Mouse (Mus musculus) cerebellum, postnatal 14 days (tissue): ENCODE results near the gene Pbx4.
A peak's percentile ranks its signal among the peaks of the same experiment; 100 is the strongest.

Experiments
- DNase-seq, 2 experiments: peaks; one replicate each; pipeline ENCODE4 v3.0.0; 2021; ENCODE audit warnings: mixed read lengths in 2 of 2

Gene Pbx4

DNA sequence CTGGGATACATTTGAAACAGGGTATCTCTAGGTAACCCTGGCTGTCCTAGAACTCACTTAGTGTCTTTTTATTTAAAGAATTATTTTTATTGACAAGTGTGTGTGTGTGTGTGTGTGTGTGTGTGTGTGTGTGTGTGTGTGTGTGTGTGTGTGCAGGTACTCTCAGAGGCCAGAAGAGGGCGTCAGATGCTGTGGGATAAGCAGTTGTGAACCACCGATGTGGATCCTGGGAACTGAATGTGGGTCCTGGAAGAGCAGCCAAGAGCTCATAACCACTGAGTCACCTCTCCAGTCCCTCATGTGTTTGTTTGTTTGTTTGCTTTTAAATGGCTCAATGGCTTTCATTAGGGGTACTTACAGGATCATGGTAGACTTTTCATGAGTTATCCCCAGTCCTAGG lies 17.4 kb upstream of the Pbx4 start:
- DNase-seq, result no peak

DNA sequence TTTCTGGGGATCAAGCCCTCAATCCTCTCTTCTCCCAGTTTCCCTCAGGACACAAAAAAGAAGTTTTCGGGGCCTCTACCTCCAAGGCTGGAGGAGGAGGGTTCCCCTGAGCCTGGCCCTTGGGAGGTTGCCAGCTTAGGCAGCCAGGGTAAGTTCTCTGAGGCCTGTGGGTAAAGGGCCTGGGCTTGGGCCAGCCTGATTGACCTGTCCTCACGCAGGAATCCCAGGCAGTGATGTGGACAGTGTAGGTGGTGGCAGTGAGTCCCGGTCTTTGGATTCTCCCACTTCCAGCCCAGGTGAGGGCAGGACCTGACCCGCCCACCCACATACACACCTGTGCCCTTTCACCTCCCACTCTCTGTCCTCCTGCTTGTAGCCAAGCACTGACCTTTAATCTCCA lies 16.9 kb upstream of the Pbx4 start:
- DNase-seq, result no peak

DNA sequence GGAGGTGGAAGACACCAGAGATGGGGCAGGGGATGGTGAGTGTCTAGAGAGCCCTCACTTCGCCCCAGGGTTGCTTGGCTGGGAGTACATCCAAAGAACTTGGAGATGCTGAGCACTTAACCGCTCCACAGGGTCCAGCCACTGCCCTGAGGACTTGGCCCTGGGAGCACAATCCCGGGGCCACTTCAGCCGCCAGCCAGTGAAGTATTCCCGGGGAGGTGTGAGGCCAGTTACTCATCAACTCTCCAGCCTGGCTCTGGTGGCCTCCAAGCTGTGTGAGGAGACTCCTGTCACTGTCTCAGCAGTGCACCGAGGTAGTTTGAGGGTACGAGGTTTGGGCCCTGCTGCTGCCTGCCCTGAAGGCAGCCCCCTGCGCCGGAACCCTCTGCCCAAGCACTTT lies 11.8 kb upstream of the Pbx4 start:
- DNase-seq, result no peak

DNA sequence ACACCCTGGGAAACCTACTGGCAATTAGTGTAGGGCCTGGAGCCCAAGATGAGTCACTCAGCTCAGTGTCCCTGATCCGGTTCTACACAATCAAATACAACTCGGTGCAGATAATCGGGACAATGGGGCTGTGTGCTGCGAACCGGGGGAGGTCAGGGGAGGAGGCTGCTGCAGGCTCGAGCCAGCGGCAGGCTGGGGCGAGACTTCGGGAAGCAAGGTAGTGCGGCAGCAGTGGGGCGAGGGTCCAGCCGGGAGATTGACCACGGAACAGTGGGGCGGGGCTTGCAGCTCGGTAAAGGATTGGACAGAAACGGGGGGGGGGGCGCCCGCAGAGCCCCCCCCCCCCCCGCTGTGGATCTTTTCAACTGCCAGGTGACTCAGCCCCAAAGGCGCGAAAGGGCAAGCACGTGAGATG lies 10.3 kb upstream of the Pbx4 start:
- peak; percentile 52 to 62 for DNase-seq

DNA sequence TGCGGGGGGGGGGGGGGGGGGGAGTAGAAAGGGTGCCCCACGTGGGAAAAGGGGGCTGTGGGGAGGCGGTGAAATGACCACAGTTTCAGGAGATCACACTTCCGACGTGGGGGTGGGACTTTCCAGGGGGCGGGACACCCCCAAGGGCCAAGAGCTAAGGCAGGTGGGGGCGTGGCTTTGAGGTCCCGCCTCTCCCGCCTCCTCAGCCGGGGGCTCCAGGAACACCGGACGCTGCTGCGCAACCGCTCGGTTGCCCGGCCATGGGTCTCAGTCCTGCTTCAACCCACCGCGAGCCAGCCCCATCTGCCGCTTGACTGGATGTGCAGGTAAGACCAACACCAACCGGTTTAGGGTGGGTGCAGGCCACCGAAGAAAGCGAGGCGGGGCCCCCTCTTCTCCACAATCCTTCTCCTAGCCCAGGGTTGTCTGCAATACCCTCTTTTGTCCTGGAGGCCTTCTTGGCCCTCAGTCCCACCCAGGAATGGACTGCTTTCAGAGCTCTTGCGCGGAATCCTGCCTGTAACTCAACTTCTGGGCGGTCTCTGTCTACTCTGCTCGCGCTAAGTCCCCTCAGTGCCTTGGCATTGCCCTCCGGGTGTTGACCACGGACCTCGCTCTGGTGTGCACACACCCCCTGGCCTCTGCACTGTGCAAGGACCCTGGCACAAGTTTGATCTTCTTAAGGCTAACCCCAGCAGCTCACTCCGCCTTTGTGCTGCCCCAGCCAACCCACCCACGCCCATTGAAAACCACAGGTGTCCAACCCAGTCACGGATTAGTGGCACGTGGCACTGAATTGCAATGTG lies 9.7 kb upstream of the Pbx4 start, which contains the start of gene Lpar2:
TSS of gene Lpar2 (plus strand) at position 44 of the 806 bp plus-strand sequence.
- DNase-seq, result peak; percentile 40 to 54

DNA sequence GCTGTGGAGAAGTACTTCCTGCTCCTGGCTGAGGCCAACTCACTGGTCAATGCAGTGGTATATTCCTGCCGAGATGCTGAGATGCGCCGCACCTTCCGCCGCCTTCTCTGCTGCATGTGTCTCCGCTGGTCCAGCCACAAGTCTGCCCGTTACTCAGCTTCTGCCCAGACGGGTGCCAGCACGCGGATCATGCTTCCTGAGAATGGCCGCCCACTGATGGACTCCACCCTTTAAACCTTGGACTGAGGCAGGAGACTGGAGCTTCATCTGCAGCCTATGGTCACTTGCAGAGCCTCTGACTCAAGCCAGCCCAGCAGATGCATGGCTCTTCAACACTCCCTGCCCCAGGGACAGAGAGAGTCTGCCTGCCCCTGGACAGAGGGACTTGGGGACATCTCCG lies 5.9 kb upstream of the Pbx4 start:
- no peak for DNase-seq

DNA sequence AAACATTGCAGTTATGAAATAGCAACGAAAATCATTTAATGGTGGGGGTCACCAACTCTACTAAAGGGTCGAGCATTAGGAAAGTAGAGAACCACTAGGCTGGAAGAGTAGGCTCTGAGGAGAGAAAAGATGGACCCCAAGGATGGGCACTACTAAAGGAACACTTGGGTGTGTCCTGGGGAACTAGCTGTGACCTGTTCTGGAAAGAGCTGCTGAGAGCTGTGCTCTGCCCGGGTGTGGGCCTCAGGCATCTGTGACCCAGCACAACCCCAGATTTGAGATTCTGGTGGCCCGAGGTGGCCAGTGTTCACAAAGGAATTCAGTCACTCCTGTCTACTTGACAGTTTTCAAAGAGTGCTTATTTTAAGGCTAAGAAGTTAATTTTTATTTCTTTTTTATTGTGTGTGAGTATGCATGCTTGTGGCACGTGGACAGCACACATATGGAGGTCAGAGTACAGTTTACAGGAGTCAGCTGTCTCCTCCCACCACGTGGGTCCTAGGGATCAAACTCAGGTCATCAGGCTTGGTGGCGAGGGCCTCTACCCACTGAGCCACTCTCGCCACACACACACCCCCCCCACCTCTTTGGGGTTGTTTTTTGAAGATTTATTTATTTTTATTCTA lies 4.9 kb downstream of the Pbx4 start:
- no peak for DNase-seq

DNA sequence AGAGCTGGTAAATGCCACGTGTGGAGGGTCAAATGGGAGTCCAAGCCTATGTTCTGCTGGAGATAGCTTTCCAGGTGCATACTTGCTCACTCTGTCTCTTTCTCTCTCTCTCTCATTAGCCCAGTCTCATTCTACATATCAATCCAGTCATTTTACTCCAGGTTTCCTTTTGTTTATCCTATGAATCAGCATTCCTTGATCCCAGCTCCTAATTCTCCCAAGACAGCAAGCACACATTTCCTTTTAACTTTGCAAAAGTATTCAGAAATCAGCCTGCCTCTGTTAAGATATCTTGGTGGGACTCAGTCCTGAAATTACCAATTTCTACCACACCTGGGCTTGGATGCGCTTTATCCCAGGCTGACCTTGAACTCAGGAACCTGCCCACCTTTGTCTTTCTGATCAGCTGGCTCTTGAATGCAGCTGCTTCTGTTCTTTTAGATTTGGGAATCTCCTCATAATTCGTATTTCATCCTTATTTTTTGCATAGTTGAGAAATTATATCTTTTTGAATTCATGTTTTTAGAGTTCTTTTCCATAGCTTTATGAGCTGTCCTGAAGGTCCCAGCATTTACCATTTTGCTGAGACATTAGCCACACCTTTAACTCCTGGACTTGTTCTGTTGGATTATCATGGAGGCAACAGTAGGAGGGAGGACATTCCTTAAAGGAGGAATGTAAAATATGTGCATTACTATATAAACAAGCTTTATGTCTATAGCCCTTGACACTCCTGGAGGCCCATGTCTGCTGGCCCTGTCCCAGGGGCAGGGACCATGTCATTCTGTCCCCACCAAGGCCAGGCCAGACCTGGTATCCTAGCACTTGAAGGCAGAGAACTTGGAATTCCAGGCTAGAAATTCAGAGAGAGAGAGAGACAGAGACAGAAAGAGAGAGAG lies 15.1 kb downstream of the Pbx4 start:
- DNase-seq, result no peak

DNA sequence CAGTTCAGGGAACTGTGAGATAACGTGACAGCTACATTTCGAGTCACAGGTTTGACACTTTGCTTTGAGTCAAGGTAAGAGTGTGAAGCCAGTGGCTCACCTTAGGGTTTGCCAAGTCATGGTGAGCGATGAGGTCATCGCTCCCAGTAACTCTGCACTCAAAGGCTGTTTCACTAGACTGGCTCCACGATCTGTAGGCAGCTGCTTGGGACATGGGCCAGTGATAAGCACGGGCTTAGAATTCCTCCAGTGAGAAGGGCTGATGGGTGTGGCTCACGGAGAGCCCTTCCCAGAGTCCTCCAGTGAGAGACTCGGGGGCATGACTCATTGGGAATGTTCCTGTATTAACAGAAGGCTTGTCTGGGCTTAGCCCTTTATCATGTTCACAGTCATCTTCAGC lies 16.7 kb downstream of the Pbx4 start:
- no peak for DNase-seq

DNA sequence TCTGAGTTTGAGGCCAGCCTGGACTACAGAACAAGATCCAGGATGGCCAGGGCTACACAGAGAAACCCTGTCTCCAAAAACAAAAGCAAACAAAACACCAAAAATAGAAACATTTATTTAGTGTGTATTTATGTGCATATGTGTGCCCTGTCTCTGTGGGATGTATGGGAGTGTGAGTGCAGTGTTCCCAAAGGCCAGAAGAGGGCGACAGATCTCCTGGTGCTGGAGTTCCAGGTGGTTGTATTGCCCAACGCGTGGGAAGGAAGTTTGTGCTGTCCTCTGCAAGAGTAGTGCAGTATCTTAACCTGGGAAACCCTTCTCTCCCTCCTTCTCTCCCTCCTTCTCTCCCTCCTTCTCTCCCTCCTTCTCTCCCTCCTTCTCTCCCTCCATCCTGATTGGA lies 17.6 kb downstream of the Pbx4 start:
- DNase-seq, result no peak

DNA sequence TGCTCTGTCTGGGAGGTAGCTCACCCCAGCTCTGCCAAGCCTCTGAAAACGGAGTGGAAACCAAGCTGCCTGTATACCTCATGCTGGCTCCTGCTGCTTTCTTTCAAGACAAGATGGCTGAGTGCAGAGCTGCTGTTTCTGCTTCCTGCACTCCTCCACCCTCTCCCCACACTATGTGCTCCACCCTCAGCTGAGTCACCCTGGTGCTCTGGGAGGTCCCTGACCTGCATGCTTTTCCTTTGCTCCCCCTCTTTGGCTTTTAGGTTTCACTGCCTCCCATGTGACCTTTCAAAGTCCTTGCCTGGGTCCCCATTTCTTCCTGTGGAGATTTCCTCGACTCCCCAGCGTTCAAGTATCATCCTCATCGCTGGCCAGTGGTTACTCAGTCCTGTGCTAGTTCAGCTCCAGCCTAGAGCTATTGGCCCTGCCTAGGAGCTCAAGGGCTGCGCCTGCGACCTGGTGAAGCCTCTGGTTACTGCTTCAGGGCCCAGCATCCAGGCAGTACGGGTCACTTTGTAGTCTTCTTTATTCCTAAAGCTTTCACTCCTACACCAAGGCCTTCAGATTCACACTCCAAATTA lies 18.7 kb downstream of the Pbx4 start:
- no peak for DNase-seq

DNA sequence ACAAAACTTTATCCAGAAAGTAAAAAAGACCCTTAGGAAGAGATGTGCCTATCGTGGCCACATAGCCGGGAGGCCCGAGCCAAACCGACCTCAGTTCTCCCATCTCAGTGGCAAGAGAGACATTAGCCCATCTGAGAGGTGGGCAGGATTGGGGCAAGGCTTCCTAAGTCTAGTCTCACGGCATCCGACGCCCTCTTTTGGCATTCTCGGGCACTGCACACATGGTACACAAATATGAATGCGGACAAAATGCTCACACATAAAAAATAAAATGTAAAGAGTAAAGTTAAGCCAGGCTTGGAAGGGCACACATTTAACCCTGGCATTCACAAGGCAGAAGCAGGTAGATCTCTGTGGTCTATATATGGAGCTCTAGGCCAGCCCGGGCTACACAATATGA lies 21.6 kb downstream of the Pbx4 start:
- no peak for DNase-seq

DNA sequence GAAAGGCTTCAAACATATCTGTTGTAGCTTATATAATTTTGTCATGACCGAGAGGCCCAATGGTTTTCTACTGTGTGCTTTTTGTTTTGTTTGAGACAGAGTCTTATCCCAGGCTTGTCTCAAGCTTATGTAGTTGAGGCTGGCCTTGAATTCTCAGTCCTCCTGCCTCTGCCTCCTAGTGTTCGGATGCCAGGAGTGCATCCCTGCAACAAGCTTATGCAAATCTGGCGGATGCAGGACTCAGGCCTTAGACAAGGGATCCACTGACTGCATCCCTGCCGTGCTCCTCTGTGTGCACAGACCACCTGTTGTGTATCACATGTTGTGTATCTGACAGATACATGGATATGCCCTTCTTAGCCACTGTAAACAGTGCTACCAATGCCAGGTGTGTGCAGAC lies 28.5 kb downstream of the Pbx4 start:
- DNase-seq, result no peak

DNA sequence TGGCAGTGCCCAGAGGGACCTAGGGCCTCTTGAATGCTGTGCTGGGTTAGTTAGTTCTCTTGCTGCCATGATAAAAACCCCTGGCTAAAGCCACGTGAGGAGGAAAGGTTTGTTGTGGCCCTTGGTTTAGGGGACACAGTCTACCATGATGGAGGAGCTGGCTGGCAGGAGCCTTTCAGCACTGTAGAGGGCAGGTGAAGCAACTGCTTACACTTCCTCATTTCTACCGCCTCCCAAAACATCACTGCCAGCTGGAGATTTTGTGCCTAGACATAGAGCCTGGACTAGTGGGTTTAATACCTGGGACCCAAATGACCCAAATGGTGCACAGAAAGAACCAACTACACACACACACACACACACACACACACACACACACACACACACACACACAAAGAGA lies 29.0 kb downstream of the Pbx4 start:
- DNase-seq, result no peak

DNA sequence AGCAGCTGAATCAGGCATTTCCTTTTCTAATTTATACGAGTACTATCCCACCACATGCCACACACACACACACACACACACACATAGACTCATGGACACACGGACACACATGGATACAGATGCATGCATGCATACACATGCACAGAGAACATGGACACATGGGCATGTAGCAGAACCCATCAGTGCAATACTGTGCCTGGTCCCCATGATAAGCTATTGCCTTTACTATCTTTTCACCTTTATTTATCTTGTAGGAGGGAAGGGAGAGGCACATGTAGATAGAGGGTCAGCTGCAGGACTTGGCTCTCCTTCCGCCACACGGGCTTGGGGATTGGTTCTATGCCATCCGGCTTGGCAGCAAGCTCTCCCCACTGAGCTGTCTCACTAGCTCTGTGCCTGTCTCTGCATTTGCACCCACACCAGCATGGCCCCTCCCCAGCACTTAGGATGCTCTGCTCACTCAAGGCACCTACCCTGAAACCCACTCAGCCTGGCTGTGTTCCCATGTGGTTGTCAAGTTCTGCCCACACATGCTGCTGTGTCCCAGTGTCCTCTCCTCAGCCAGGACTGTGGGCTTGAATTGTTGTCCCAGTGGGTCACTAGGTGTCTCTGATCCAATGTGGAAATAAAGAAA lies 31.2 kb downstream of the Pbx4 start:
- peak; percentile 69 to 72 for DNase-seq

DNA sequence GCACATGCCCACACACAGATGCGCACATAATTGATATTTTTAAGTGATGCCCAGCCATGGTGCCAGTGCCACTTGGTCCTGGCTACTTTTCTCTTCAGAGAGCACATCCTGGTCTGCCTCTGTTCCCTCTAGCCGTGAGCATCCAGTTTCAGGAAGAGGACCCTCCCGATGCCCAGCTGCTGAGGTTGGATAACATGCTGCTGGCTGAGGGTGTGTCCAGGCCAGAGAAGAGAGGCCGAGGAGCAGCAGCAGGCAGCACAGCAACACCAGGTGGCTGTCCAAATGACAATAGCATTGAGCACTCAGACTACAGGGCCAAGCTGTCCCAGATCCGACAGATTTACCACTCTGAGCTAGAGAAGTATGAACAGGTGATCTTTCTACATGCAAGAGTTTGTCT lies 31.9 kb downstream of the Pbx4 start:
- no peak for DNase-seq

DNA sequence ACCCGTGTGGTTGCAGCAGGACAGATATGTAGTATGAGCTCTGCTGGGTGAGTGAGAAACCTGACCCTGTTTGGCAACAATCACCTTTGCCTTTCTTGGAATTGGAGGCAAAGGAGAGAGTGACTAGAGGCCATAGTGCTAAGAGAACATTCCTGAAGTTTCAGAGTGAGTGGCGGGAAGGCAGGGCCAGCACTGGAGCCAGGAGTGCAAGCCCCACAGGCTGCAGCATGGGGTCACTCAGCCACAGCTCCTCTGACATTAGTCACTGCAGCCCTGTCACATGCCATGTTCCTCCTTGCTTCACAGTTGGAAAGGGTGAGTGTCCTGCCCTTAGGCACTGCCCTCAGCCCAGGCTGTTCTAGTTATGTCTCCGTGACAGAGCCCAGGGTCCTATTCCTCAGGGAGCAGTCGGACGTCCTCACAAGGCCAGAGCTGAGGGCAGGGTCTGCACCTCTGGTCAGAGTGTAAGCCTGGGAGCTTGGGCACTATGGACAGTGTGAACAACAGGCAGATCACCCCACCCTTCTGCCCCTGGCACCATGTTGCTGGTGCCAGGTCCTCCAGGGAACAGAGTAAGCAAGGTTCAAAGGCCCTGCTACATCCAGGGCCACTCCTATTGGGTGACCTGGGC lies 35.5 kb downstream of the Pbx4 start:
- no peak for DNase-seq

DNA sequence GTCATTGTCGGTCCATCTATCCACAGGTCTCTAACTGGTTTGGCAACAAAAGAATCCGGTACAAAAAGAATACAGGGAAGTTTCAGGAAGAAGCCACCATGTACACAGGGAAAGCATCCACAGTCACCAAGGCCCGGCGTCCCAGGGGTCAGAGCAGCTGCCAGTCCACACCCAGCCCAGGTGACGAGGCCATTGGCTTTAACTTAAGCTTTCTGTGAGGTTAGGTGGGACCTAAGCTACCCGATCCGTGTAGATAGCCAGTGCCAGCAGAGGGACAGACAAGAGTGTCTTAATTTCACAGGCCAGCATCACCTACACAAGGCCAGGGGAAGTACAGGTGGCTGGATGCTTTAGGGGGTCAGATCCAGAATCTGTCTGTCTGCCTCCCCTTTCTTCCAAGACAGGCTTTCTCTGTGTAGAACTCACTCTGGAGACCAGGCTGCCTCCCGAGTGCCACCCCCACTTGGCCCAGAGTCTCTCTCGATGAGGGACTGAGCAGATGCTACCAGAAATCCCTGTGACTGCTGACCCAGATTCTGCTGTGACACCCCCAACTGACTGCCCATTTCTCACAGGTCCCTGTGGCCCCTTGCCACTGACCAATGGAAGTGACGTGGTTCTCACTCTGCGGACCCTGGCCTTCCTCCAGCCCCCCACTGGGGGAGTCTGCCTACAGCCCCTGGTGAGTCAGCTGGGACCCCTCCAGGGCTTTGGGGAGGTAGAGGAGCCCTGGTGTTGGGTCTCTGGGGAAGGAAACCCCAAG lies 37.9 kb downstream of the Pbx4 start:
- DNase-seq, result peak; percentile 61 to 76

DNA sequence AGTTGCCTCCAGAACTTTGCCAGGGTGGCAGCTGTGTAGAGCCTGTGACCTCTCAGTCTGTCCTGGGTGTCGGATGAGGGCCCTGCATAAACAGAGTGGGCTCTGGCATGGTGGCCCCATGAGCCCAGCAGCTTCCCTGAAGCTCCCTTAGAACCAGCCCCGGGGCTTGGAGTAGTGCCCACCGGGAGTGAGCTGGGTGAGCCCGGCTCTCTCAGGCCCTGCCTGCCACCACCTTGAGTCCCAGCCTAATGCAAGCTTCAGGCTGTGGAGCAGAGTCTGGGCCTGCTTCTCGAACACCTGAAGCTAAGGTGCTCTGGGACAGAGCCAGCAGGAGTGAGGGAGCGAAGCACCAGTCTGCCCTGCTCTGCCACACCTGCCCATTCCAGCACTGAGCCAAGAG lies 38.6 kb downstream of the Pbx4 start:
- DNase-seq, result peak in 1 of 2 experiments; percentile 56

DNA sequence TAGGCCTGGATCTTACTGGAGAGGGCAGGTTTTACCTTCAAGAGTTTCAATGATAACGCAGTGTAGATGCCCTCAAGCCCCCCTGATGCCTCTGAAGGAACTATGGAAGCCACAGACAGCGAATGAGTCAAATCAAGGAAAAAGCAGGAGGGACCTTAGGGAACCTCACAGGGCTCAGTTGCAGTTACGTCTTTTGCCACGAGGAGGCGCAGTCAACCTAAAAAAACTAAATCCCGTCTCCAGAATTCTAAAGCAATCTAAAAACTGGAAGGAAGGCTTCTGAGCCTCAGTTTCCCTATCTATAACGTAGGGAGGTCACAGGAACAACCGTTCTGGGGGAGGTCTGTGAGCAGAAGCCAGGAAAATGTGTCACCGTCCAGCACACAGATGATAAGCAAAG lies 41.9 kb downstream of the Pbx4 start:
- peak; percentile 79 to 87 for DNase-seq

DNA sequence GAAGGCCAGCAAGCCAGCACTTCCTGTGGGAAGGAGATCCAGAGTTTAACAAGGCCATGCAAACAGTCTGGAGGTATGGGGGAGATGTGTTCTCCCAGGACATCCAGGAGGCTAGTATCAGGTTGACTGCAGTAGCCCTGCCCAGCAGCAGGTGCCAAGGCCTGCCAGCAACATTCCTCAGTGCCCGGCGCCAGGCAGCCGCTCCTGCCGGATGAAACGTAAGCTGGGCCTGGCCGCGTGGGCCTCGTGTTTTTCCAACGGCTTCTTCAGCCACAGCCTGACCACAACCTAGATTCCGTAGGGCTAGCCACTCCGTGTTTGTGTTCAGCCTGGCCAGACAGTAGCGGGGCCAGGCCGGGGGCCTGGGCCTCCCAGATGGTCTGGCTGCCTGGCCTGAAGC lies 42.4 kb downstream of the Pbx4 start:
- DNase-seq, result no peak
